Mouse (Mus musculus): Measurements from ENCODE around the gene Rps9.

The Rps9 gene

GRCm38 (mm10) chr7:3703879-3704441 lies at the start of gene Rps9:
TSS of gene Rps9 (plus strand) at chr7:3703993.
- peak; percentile 98 for DNase-seq

- DNase-seq, result no peak
Observed at GRCm38 (mm10) chr7:3656966-3657365, 46.8 kb upstream of the Rps9 start.

- no peak for DNase-seq
Observed at GRCm38 (mm10) chr7:3658578-3658977, 45.2 kb upstream of the Rps9 start.

- DNase-seq, result peak in 1 of 2 experiments; percentile 27
Observed at GRCm38 (mm10) chr7:3664524-3665214, 39.1 kb upstream of the Rps9 start.

DNA sequence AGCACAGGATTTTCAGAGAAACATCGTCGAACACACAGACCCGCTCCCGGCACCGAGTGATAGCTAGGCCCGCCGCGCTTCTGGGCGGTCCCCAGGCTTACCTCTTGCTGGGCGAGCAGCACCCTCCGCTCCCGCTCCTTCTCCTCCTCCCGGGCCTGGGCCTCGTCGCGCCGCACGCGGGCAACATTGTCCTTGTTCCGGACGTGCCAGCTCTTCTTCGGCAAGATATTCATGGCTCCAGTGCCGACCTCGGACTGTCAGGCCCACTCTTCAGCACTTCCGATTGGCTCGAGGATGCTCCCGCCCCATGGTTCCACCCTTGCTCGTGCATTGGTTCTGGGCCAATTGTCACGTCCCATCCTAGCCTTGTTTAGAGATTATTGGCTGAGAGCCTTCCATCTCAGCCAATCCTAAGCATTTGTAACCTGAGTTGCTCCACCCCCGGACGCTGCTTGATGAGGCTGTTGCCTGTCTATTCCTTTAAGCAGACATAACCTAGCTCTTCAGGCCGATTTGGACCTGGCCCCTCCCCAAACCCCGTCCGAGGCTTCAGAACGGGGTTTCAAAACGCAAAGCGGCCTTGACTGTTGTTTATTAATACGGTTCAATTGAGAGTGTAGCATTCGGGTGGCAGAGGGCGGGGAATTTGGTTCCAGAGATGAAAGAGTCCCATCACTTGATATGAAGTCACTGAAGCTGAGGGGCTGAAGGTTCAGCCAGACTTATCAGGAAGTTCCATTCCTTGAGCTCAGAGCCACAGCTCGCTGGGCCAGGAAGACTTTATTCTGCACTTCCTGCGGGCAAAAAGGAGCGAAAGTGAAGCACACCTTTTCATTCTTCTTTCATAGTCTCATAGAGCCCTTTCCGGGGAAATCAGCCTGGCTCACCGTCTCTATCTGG lies 38.3 kb upstream of the Rps9 start, which contains the start of gene Leng1:
Gene Leng1 (minus strand): TSS at position 626 of the 900 bp plus-strand sequence.
- peak; percentile 98 to 99 for DNase-seq

DNA sequence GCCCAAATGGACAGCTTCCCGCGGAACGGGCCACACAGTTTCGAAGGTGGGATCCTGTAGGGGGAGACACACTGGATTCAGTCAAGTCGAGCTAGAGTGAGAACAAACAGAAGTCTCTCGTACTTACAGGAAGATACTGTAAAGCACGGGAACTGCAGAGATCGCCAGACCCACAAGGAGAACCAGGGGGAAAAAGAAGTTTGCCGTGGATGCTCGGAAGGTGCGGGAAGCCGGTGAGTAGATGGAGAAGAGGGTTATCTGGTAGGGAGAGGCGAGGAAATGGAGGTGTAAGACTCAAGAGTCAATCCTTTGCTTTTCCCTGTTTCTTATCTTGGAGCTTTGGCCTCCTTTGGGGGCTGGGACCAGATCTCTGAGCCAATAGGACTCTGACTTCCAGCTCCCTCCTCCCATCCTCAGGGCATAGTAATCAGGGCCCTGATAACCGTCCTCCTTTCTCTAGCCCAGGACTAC lies 36.8 kb upstream of the Rps9 start:
- peak in 1 of 2 experiments; percentile 24 for DNase-seq

DNA sequence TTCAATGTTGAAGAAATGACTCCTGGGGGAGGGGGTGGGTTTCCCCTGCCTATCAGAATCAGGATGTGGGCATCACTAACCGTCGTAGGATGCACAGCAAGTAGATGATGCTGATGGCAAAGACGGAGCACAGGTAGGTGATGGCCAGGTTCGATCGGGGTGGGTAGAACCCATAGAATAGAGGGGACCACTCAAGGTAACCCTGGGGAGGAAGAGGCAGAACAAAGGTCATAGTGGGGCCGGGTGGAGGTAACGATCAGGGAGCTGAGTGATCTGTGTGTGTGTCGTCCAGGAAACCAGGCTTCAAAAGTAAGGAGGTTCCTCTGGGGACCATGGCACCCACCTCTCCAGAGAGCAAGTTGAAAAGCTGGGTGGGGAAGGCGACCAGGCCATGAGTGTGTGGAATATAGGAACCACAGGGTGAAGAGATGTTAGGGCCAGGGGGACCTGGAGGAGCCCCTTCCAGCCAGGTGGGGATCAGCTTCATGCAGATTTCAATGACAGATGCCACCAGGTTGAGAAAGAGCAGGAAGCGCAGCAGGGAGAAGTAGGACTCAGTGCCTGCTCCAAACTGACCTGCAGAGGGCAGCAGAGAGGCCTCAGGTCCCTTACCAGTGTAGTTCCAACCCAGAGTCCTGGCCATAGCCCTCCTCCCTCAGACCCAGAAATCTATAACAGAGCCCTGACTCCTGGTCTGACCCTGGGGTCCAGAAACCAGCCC lies 29.1 kb upstream of the Rps9 start:
- DNase-seq, result peak; percentile 94 to 97

DNA sequence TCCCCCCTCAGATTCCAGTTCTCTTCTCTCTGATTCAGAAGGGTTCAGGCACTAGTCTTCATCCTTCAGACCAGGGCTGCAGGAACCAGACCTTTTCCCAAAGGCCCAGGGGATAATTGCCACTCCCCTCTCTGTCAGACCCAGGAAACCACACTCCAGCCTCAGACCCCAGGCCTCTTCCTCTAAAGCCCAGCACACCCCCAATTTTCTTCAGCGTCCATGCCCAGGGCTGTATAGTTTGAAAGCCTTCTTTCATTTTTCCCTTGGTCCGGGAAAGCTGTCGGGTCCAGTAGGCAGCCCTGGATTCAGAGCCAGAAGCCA lies 28.6 kb upstream of the Rps9 start:
- DNase-seq, result no peak

DNA sequence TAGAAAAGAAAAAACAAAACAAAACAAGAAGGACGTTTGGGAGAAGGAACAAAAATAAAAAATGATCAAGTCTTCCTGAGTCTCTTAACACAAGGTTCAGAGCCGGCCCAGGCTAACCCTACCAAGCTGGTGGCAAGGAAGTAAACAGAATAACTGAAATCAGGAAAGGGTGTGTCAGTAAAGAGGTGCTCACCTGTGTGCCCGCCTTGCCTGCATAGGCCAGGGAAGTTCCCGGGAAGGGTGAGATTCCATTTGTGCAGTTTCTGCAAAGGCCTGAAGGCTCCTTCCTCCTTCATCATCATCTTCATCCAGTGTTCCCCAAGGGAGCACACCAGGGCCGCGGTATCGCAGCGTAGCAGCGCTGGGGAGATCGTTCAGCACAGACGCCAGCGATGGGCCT lies 27.4 kb upstream of the Rps9 start:
- no peak for DNase-seq

DNA sequence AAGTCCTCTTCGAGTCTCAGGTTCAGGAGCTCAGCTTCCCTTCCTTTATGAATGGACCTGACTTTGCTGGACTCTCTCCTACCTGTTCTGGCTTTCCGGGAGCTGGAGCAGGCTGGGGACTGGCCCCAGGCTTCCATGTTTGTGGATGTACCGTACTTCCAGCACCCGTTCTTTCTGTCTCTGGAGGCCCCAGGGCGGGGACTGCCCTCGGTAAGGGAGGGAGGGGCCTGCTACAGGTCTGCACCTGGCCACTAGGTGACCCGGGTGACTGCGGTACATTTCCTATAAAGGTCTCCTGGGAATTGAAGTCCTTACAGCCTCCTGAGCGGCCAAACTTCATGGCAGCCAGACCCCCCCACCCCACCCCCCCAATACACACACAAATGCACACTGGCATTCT lies 26.5 kb upstream of the Rps9 start, which contains the start of gene Tmc4:
Gene Tmc4 (minus strand): TSS at position 212 of the 400 bp plus-strand sequence.
- no peak for DNase-seq

DNA sequence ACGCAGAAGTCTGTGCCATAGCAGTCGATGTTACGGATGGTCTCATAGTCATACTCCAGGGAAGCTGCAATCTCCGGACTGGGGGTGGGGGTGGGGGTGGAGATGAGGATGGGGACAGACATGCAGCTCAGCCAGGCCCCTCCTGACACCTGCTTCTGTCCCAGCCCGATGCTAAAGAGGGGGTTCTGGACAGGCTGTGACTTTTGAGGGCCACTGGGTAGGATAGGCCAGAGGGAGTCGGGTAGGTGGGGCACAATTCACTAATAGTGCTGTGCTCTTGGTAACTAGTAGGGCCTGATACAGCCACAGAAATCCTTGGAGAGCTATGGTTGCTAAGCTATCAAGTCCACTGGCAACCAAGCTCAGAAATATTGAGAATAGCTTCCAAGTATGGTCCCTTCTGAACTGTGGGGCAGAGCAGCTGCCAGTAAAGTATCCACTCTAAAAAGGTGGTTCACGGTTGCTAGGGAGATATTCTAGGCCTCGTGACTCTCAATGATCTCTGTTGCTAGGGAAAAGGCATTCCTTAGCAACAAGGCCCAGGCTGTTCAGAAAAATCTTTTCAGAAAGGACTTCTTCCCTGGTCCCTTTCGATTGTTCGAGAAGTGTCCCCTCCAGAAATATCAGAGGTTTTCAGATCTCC lies 19.8 kb upstream of the Rps9 start:
- DNase-seq, result no peak

GRCm38 (mm10) chr7:3684698-3685097 lies 19.1 kb upstream of the Rps9 start:
- no peak for DNase-seq

DNA sequence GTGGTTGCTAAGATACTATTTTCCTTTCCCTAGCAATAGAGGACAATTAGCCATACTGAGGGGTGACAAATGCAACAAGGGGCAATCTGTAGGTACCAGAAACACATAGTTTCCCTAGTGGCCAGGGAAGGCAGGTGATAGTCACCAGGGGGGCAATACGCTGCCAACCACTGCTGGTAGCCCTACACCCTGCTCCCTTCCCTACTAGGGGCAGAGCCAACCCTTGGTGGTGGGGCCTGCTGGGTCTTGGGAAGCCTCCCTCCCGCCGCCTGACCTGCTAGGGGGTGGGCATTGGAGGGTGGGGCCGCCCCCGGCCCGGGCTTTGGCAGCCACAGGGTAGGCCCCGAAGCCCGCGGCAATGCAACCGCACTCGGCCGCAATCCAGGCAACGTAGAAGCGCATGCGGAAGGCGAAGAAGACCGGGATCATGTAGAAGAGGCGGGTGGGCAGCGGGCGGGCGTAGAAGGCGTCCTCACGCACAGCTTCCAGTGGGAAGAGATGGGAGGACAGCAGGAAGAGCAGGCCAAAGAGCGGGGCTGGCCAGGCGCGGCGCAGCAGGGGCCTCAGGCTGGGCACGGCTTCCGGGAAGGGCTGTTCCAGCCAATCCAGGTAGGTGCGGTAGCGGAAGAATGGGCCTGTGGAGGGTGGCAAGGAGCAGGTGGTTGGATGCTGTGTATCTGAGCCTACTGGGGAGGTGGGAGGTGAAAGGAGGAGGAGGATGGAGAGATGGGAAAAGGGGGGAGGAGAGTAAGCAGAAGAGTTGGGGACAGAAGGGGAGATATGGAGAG lies 18.2 kb upstream of the Rps9 start:
- DNase-seq, result peak; percentile 76 to 79

DNA sequence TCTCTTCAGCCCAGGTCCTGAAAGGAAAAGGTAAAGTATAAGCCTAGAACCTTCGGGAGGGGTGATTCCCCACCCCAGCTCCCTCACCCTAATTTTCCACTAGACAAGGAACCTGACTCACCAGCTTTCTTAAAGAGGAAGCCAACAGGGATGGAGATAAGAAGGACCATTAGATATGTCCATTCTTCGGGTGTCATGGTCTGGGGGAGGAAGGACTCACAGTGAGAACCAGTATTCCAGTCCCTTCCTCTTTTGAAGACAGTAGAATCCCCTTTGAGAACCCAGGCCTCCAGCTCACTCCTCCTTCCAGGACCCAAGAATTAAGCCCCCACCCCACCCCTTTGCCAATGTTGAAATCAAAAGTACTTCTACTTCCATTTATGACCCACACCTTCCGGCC lies 11.9 kb upstream of the Rps9 start:
- no peak for DNase-seq

GRCm38 (mm10) chr7:3692382-3692986 lies 11.3 kb upstream of the Rps9 start, which contains the start of gene Tsen34:
TSS of gene Tsen34 (plus strand) at chr7:3692863.
- DNase-seq, result no peak

GRCm38 (mm10) chr7:3692987-3693808 lies 10.6 kb upstream of the Rps9 start, which contains the start of gene Mboat7:
TSS of gene Mboat7 (minus strand) at chr7:3693523.
- DNase-seq, result peak; percentile 97 to 98

- no peak for DNase-seq
Observed at GRCm38 (mm10) chr7:3693809-3694075, 10.1 kb upstream of the Rps9 start.

DNA sequence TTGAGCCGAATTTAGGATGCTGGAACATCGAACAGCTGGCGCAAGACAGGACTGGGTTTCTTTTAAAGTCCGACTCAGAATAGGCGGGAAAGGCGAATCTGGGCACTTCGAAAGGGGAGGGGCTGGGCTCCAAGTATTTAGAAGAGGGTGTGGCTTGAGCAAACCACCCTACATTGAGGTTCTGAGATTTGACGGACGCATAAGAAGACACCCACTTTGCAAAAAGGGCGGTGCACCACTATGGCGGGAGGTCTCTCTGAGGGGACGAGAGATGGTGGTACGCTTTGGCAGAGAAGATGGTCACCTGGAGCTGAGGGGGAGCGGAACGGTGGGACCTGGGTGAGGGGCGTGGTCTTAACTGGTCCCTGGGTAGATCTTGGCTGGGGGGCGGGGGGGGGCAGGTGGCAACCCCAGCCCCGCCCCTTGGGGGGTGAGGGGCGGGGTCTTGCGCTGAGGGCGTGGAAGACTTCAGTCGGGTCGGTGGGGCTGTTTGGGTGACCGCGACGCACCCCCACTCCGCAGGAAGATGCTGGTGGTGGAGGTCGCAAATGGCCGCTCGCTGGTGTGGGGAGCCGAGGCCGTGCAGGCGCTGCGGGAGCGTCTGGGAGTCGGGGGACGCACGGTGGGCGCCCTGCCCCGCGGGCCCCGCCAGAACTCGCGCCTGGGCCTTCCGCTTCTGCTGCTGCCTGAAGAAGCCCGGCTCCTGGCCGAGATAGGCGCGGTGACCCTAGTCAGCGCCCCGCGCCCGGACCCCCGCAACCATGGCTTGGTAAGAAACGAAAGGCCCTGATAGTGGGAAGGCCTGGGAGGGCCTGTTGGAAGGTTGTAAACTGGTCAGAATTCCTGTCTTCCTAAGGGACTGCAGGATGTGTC lies 9.5 kb upstream of the Rps9 start:
- peak; percentile 74 for DNase-seq

DNA sequence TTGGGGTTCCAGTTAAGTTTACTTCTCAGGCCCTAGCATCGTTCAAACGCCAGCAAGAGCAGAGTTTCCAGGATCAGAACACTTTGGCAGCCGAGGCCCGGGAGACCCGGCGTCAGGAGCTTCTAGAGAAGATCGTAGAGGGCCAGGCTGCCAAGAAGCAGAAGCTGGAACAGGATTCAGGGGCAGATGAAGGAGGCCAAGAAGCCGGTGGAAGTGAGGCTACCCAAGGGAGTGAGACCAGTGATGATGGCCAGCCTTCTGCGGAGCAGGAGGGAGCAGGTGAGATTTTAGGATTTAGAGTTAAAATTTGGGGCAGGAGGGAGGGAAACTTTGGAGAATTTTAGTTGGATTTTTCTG lies 8.9 kb upstream of the Rps9 start:
- peak; percentile 55 to 61 for DNase-seq

All from cerebellum, postnatal 10 days (tissue).